Mouse (Mus musculus) intestine, embryonic 15.5 days (tissue): Measurements from ENCODE around the gene Slc2a13. TPM values are rescaled to one million over a fixed set of nuclear protein-coding genes. Genes with fewer than 3 reads are reported as not detected.
A peak's percentile ranks its signal among the peaks of the same experiment; 100 is the strongest.

Experiments used
- ATAC-seq: fragments of 200-750 bp; cut with Nextera tagmentation; 2 replicates; pipeline ENCODE4 v1.8.0; 2017; ENCODE audit warnings: moderate TSS enrichment, moderate library complexity
- H3K27ac ChIP-seq: fragments of 300-500 bp; sonication (generic); 2 replicates; pipeline ENCODE4 v1.5.1; 2015; ENCODE audit warnings: mild to moderate bottlenecking, inconsistent platforms
- H3K27me3 ChIP-seq: fragments of 300-500 bp; sonication (generic); replicated peaks from 2 replicates; pipeline ENCODE4 v1.6.1; 2015; ENCODE audit warnings: inconsistent platforms
- H3K36me3 ChIP-seq: fragments of 300-500 bp; sonication (generic); 2 replicates; pipeline ENCODE4 v1.6.1; 2015; ENCODE audit warnings: inconsistent platforms
- H3K4me1 ChIP-seq: fragments of 300-500 bp; sonication (generic); replicated peaks from 2 replicates; pipeline ENCODE4 v1.6.1; 2015; ENCODE audit warnings: inconsistent platforms
- H3K4me2 ChIP-seq: fragments of 300-500 bp; sonication (generic); replicated peaks from 2 replicates; pipeline ENCODE4 v1.6.1; 2015; ENCODE audit warnings: mild to moderate bottlenecking, inconsistent platforms
- H3K4me3 ChIP-seq: fragments of 300-500 bp; sonication (generic); replicated peaks from 2 replicates; pipeline ENCODE4 v1.5.1; 2015; ENCODE audit warnings: inconsistent platforms
- H3K9ac ChIP-seq: fragments of 300-500 bp; sonication (generic); 2 replicates; pipeline ENCODE4 v1.6.1; 2015; ENCODE audit warnings: inconsistent platforms
- H3K9me3 ChIP-seq: fragments of 300-500 bp; sonication (generic); 2 replicates; pipeline ENCODE4 v1.6.1; 2016; ENCODE audit warnings: inconsistent platforms
- WGBS: fragments of 180-500 bp; shearing (Covaris S2); methylation state at CpG from one replicate; pipeline ENCODE4 v1.1.7; 2015; 5-methylcytosine and 5-hydroxymethylcytosine counted together
- polyA plus RNA-seq: library from polyadenylated mRNA; unstranded; fragments of >200 nt; fragmentation: Nextera tagmentation; extraction: Ambion mirVana; gene quantifications from 2 replicates; pipeline ENCODE4 v1.2.1, GENCODE M21; 2015

Slc2a13 gene
- polyA plus RNA-seq, 1 experiment from 2014 or later, result 1.1 TPM

DNA sequence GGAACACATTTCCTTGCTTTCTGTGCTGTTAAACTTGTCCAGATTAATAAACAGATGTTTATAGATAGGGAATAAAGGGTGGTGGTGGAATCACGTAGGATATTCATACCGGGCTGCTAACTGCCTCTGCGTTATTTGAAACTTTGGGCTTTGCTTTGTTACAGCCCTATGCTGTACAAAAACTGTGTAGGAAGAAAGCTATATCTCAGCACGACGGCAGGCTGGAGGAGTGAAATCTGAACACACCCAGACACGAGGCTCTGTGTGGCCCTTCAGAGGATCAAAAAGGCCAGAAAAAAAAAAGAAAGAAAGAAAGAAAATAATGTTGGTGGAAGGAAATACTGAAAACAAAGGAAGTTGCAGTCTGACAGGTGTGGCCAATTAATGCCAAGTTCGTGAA, 166.1 kb downstream of the Slc2a13 start:
- Histone ChIP-seq H3K36me3 (no peaks in the 10 kb centered on the region), H3K9ac (no peak overlapping the region), H3K4me1 (no peaks in the 10 kb centered on the region), H3K27ac (no peak overlapping the region), H3K27me3 (no peaks in the 10 kb centered on the region), H3K4me3 (no peak overlapping the region), H3K9me3 (no peaks in the 10 kb centered on the region), H3K4me2 (no peak overlapping the region)
- ATAC-seq, result no peak
- 53% methylated on average over 7 of the region's 7 CpGs for WGBS

DNA sequence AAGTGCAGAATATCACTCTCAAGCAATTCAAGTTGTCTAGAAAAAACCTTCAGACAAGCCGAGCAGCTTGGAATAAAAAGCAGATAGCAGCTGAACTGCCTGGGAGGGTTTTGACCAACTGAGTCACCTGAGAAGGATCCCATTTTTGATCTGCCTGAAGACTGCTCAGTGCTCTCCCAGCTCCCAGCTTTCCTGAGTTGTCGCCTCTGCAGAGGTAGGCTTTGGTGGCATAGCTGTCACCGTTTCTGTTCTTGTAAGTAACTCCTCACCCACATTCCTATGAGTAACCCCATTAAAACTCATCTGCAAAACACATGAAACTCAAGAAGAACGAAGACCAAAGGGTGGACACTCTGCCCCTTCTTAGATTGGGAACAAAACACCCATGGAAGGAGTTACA, 177.9 kb downstream of the Slc2a13 start:
- ATAC-seq, result no peak
- no peaks in the 10 kb centered on the region for H3K36me3 ChIP-seq
- H3K4me1 ChIP-seq, result no peaks in the 10 kb centered on the region
- no peak overlapping the region for H3K4me2 ChIP-seq
- no peaks in the 10 kb centered on the region for H3K27me3 ChIP-seq
- WGBS, result 72% methylated on average over 4 of the region's 4 CpGs
- no peak overlapping the region for H3K9ac ChIP-seq
- no peak overlapping the region for H3K4me3 ChIP-seq
- no peaks in the 10 kb centered on the region for H3K9me3 ChIP-seq
- no peak overlapping the region for H3K27ac ChIP-seq

DNA sequence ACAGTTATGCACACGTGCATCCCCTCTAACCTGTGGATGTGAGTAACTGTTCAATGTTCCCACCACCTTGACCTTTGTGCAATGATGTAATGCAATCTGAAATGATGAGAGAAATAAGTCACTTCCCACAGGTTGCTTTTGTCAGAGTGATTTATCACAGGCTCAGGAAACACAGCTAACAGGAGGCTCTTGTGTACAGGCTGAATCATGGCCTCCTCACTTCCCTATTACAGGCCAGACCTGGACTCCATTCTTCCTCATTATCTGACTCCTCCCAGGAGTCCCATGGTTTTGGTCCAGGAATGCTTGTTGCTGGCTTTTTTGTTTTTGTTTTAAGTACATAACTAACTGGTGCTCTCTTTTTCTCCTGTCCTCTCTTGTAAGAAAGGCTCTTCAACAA, 189.4 kb downstream of the Slc2a13 start:
- Histone ChIP-seq H3K36me3 (no peaks in the 10 kb centered on the region), H3K4me2 (no peak overlapping the region), H3K4me1 (no peaks in the 10 kb centered on the region), H3K9ac (no peak overlapping the region), H3K27me3 (no peaks in the 10 kb centered on the region), H3K4me3 (no peak overlapping the region), H3K27ac (no peak overlapping the region), H3K9me3 (no peaks in the 10 kb centered on the region)
- peak; percentile 50; the same call in 1 of the 2 replicates for ATAC-seq
- WGBS, result 66% methylated on average over 1 of the region's 1 CpGs

DNA sequence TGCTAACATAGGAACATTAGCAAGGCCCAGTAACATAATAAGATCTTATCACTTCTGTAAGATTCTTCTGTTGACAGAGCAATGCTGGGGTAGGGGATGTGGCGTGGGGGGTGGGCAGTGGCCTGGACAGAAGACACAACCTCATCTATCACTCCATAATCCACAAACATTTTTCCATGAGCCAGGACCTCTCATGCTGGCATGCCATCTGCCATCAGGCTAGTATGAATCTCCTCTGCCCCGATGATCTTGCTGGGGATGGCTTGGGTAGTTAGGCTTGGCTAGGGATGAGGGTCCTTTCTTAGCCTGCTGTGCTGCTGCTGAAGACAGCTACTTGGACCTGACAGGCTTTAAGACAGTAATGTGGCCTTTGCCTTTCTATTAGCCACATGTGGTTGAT, 190.5 kb downstream of the Slc2a13 start:
- Histone ChIP-seq H3K4me2 (no peak overlapping the region), H3K27me3 (no peaks in the 10 kb centered on the region), H3K27ac (no peak overlapping the region), H3K9ac (no peak overlapping the region), H3K36me3 (no peaks in the 10 kb centered on the region), H3K4me3 (no peak overlapping the region), H3K9me3 (no peaks in the 10 kb centered on the region), H3K4me1 (no peaks in the 10 kb centered on the region)
- WGBS, result 83% methylated on average over 2 of the region's 2 CpGs
- ATAC-seq, result no peak

DNA sequence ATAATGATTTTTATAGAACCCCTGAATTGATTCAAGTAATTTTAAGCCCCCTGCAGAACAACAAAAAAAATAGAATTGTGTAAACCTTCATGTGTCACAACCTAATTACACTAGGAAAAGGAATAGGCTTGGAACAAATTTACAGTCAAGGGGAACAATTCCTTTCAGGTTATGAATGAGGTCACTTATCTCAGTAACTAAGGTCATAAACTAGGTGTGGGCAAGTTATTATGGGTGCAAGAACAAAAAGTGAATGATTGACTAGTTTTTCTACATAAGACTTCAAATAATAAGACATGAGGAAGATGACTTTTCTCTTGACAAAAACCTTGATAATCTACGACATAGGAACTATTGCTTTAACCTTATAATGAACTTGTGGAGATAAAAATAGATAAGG, 191.2 kb downstream of the Slc2a13 start:
- Histone ChIP-seq H3K27ac (no peak overlapping the region), H3K9ac (no peak overlapping the region), H3K9me3 (no peaks in the 10 kb centered on the region), H3K27me3 (no peaks in the 10 kb centered on the region), H3K4me1 (no peaks in the 10 kb centered on the region), H3K4me3 (no peak overlapping the region), H3K4me2 (no peak overlapping the region), H3K36me3 (no peaks in the 10 kb centered on the region)
- peak; percentile 69 for ATAC-seq
- WGBS, result 52% methylated on average over 1 of the region's 1 CpGs

DNA sequence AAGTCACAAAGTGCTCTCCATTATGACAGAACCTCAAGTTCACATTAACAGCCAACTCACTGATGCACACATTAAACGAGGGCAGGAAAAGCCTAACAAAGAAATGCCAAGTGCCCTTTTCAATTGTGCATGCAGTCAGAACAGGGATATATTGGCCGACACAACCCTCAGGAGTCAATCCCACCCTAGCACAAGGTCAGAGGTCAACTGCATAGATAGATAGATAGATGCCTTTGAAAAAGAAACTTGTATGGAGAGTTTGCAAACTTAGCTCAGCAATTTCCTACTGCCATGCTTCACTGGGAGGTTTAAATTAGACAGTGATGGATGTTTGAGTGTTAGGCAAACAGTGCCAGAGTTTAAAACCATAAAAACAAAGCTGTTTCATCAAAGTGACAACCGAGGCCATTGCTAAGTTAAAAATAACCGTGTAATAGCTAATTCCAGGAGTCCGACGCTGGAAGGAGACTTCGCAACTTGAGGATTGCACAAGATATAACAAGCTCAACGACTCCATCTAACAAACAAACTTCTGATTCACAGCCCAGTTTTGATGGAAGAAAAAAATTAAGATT, 194.2 kb downstream of the Slc2a13 start:
- Histone ChIP-seq H3K27me3 (no peaks in the 10 kb centered on the region), H3K27ac (no peak overlapping the region), H3K9ac (no peak overlapping the region), H3K36me3 (no peaks in the 10 kb centered on the region), H3K4me2 (no peak overlapping the region), H3K9me3 (no peaks in the 10 kb centered on the region), H3K4me3 (no peak overlapping the region), H3K4me1 (no peaks in the 10 kb centered on the region)
- 15% methylated on average over 8 of the region's 8 CpGs for WGBS
- no peak for ATAC-seq

DNA sequence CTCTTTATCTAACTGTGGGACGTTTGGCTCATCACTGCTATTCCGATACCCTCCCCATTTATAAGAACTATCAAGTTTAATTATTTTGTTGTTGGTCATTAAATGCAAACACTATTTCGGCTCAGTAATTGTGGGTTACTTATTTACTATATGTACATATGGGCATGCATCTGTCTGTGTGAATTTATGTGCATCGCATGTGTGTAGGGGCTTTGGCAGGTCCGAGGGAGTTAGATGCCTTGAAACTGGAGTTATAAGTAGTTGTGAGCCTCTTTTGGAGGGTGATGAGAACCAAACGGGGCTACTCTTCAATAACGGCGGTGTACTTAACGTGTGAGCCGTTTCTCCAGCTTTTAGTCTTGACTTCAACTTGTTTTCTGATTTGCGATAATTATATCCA, 195.5 kb downstream of the Slc2a13 start:
- no peak for ATAC-seq
- no peaks in the 10 kb centered on the region for H3K36me3 ChIP-seq
- H3K9me3 ChIP-seq, result no peaks in the 10 kb centered on the region
- 80% methylated on average over 11 of the region's 11 CpGs for WGBS
- no peak overlapping the region for H3K4me2 ChIP-seq
- H3K27ac ChIP-seq, result no peak overlapping the region
- no peak overlapping the region for H3K4me3 ChIP-seq
- H3K9ac ChIP-seq, result no peak overlapping the region
- H3K4me1 ChIP-seq, result no peaks in the 10 kb centered on the region
- no peaks in the 10 kb centered on the region for H3K27me3 ChIP-seq

DNA sequence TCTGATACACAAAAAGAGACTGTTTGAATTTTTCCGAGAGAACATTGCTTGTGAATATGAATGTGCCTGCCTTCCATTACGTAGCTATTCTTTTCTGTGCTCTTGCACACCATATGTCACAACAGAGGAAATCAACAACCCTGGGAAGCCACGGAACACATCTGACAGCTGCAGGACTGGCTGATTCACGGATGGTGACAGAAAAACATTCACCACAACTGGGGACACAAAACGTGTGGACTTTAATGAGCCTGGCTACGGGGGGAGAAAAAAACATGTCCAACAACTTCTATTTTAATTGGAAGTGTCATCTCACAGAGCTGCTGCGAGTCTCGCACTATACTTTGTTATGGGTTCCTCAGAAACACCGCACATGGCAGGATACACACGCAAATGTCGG, 196.0 kb downstream of the Slc2a13 start:
- Histone ChIP-seq H3K9ac (no peak overlapping the region), H3K4me3 (no peak overlapping the region), H3K27ac (no peak overlapping the region), H3K9me3 (no peaks in the 10 kb centered on the region), H3K4me1 (no peaks in the 10 kb centered on the region), H3K36me3 (no peaks in the 10 kb centered on the region), H3K4me2 (no peak overlapping the region), H3K27me3 (no peaks in the 10 kb centered on the region)
- ATAC-seq, result no peak
- WGBS, result 75% methylated on average over 11 of the region's 11 CpGs

DNA sequence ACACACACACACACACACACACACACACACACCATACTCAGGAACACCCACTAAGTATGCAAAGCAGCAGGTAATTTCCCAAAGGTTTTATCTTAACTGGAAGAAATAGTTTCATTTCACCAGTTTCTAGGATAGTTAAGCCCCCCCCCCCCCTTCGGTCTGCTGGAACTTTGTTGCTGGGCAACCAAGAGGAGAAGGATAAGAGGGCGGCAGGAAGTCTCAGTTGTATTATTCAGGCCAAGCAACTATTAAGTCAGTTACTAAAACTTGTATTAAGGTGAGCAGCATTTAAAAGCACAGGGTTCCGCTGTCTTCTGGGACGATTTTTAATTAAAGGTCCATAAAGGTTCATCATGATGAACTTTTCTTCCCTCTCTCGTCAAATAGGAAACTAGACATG, 198.6 kb downstream of the Slc2a13 start:
- 64% methylated on average over 5 of the region's 5 CpGs for WGBS
- ATAC-seq, result no peak
- H3K9ac ChIP-seq, result no peak overlapping the region
- H3K9me3 ChIP-seq, result no peaks in the 10 kb centered on the region
- no peak overlapping the region for H3K4me3 ChIP-seq
- no peaks in the 10 kb centered on the region for H3K4me1 ChIP-seq
- no peak overlapping the region for H3K27ac ChIP-seq
- H3K4me2 ChIP-seq, result no peak overlapping the region
- H3K36me3 ChIP-seq, result no peaks in the 10 kb centered on the region
- H3K27me3 ChIP-seq, result no peaks in the 10 kb centered on the region

DNA sequence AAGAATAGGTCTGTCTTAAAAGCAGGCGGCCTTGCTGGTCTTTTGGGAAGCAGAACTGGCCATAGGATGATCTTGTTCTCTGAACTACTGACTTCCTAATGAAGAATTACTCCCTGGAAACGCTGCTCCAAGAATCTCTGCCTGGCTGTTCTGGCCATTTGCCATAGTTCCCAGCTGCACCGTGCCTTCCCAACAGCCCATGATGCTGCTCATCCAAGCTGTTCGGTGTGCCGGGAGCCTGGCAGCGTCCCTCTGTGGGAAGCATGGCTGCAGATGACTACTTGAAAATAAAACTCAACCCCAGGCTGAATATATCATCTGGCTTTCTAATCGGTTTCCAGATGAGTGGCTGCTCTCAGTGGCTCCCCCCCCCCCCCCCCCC, 199.9 kb downstream of the Slc2a13 start:
- Histone ChIP-seq H3K36me3 (no peaks in the 10 kb centered on the region), H3K4me1 (no peaks in the 10 kb centered on the region), H3K27me3 (no peaks in the 10 kb centered on the region), H3K9me3 (no peaks in the 10 kb centered on the region), H3K9ac (no peak overlapping the region), H3K4me3 (no peak overlapping the region), H3K27ac (no peak overlapping the region), H3K4me2 (no peak overlapping the region)
- 47% methylated on average over 7 of the region's 7 CpGs for WGBS
- ATAC-seq, result peak; percentile 49; the same call in 1 of the 2 replicates

DNA sequence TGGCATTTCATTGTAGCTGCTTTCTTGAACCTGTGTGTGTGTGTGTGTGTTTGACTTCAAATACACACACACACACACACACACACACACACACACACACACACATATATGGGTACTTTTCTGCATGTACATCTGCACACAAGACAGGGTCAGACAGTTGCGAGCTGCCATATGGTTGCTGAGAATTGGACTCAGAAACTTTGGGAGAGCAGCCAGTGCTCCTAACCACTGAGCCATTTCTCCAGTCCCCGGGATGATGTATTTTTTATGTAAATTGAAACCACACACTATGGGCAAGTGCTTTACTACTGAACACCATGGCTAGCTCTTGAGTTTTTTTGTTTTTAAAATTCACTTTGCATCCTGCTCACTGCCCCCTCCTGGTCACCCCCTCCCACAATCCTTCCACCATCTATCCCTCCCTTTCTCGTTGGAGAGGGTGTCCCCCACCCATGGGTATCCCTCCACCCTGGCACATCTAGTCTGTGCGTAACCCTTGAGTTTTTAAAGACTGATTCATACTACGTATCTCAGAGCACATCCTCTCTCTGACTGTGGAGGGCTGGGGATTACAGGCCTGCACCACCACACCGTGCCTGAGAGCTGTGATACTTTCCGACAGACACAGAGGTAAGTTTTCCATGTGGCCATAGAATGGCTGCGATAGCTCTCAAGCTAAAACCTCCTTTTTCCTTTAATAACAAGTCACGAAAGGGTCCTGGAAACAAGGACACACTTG, 200.4 kb downstream of the Slc2a13 start:
- Histone ChIP-seq H3K4me3 (no peak overlapping the region), H3K27ac (no peak overlapping the region), H3K9me3 (no peaks in the 10 kb centered on the region), H3K36me3 (no peaks in the 10 kb centered on the region), H3K4me1 (no peaks in the 10 kb centered on the region), H3K27me3 (no peaks in the 10 kb centered on the region), H3K9ac (no peak overlapping the region), H3K4me2 (no peak overlapping the region)
- WGBS, result 69% methylated on average over 9 of the region's 9 CpGs
- ATAC-seq, result no peak; the same call in 1 of the 2 replicates

DNA sequence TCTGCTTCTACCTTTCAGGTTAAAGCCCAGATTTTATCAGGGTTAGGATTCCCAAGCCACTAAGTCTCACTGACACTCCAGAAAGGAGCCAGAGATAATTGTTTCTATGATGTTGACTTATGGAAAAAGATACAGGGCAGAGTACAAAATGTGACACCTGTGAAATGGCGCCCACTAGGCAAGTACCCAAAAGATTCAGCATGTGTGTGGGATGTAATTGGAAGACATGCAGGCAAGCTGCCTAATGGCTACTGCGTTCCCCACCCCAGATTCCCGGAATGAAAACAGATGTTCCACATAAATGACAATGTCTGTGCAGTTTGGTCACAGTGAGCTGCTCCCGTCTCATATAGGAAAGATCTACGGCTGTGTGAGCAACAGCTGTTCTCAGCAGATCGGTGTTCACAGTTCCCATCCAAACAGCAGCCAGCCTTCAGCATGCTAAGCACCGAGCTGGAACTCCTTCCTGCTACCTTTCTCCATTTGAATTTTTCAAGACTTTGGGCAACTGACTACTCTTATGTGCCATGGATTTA, 201.1 kb downstream of the Slc2a13 start:
- 47% methylated on average over 7 of the region's 7 CpGs for WGBS
- no peaks in the 10 kb centered on the region for H3K27me3 ChIP-seq
- H3K36me3 ChIP-seq, result no peaks in the 10 kb centered on the region
- H3K4me3 ChIP-seq, result no peak overlapping the region
- H3K9me3 ChIP-seq, result no peaks in the 10 kb centered on the region
- H3K9ac ChIP-seq, result no peak overlapping the region
- H3K4me1 ChIP-seq, result no peaks in the 10 kb centered on the region
- no peak overlapping the region for H3K27ac ChIP-seq
- no peak for ATAC-seq
- no peak overlapping the region for H3K4me2 ChIP-seq
